Mouse (Mus musculus) CD8-positive naive resting alpha-beta T cell, adult 57 days (primary cell): ENCODE results near the gene Rtbdn. TPM values are rescaled to one million over a fixed set of nuclear protein-coding genes. Genes with fewer than 3 reads are reported as not detected.

Experiments
- total RNA-seq: library from RNA; stranded (reverse); gene quantifications from one replicate; pipeline ENCODE4 v1.2.4, GENCODE M21; 2023

Rtbdn gene
- total RNA-seq, result not detected

DNA sequence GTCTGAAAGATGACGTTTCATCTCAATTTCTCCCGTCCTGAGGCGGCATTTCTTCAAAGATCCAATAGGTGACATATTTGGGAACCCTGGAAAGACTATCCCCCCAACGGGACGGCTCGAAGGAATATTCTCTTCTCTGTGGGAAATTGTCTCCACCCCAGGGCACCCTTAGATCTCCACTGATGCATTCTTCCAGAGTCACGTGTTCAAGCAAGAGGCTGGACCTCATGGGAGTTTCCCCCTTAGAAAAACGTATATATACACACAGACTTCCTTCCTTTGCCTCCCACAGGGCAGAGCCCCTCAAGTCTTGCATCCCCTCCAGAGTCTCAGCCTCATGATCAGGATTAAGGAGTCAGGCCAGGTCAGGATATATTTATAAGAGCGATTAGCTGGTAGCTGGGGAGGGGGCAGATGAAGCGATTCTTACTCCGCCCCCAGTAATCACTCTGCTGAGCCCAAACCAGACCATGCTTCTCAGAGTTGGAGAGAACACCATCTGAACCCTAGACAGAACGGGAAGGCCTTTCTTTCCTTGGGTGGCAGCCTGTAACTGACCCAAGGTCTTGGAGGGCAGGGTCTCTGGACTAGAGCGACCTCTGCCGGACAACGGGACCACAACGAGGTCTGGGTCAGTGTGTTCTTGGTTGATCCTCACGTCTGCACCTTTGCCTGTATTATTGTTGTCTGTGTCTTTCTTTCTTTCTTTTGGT lies at the start of gene Rtbdn:
TSS of gene Rtbdn (plus strand) at position 464 of the 713 bp plus-strand sequence.

DNA sequence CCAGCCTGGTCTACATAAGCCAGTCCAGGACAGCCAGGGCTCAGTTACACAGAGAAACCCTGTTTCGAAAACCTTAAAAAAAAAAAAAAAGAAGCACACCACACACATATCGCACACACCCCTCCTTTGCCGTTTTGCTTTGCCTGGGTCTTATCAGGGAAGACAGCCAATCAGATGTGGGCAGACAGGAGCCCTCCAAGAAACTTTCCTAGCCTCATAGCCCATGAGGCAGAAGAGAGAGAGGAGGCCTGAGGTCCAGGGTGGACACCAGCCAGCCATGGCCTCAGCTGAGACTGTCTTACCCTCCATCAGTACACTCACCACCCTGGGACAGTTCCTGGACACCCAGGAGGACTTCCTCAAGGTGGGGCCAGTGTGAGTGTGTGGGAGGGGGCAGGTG lies 45.0 kb upstream of the Rtbdn start, which contains the start of gene Klf1:
TSS of gene Klf1 (plus strand) at position 177 of the 400 bp plus-strand sequence.

DNA sequence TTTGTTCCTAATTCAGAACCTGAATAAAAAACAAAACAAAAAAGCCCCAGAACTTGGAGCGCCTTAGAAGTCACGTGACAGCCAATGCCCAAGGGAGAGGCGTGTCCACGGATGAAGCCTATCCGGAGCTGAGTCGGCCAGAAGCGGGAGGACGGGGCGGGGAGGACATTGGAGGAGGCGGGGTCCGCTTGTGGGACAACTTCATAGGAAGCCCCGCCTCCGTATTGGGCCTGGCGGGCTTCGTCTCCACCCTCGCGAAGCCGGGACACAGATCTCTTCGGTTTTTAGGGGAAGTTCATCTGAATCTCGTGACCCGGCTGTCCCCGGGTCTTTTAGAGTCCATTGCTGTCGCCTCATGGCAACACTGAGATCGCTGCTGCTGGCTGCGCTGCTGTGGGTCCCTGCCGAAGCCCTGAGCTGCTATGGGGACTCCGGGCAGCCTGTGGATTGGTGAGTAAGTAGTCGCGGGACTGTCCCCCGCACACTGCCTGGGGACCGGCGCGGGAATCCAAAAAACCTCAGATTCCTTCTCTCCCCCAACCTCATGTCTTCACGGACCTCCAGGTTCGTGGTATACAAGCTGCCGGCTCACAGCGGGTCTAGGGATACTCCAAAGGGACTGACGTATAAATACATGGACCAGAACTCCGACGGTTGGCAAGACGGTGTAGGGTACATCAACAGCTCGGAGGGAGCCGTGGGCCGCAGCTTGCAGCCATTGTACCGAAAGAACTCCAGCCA lies 38.2 kb upstream of the Rtbdn start, which contains the start of gene Dnase2a:
TSS of gene Dnase2a (plus strand) at position 140 of the 741 bp plus-strand sequence.

DNA sequence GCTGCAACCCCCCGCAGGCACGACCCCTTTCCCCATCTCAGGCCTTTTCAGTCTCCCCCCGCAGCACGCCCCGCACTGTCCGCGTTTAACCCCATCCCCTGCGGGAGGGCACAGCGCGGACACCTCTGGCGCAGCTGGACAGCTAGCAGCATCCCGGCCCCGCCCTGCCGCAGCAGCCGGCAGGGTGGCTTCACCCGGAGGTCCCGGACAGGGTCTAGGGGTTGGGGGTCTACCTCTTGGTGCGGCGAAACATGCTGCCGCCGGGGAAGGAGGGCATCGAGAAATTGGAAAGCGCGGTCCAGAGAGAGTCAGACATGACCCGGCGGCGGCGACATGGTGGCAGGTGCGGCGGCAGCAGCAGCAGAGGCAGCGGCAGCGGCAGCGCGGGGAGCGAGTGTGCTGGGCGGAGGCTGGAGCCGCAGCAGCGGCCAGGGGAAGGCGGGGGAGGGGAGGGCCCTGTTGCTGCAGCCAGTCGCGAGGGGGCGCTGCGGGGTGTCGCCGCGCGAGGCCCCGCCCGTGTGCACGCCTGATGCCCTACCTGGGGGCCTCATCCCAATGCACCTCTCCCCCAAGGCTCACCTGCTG lies 9.7 kb upstream of the Rtbdn start, which contains the start of gene Mast1:
TSS of gene Mast1 (minus strand) at position 398 of the 585 bp plus-strand sequence.

DNA sequence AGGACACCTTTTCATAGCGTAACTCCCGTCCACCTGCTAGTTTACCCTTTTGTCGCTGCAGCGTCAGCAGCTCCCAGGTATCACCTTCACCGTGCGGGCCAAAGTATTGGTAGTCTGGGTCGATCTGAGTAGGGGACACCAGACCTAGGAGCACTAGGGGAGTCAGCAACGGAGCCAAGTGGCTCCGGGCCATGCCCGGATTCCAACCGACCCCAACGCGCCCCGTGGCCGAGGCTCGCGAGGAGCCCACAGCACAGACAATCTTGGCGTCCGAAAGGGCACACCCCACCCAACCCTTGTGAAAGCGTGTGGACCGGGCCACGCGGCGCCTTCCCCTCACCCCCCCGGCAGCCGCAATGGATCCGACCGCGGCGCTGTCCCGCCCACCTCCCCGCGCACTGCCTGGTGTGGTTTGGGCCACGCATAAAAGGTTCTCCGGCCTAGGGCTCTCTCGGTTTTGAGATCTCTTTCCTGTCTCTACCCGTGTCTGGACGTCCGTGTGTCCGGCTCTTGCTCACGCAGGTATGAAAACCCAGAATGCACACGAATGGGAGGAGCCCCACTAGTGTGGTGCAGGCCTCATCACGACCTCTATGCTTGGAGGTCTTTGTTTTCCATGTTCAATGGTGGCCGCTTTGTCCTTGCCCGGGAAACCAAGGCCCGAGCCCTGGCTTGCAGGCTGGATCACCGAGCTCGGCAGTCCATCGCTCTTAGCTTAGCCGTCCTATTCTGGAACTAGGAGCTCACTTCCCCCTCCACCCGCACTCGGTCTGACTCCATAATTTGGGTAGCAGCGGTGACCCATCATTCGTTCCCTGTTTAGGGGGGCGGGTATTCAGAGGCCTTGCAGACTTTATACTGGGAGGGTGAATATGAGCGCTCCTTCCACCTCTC lies 22.7 kb downstream of the Rtbdn start, which contains the start of the genes Gm49661, Prdx2 and Rnaseh2a:
TSS of gene Gm49661 (minus strand) at position 193 of the 894 bp plus-strand sequence.
TSS of gene Prdx2 (plus strand) at position 347 of the 894 bp plus-strand sequence.
TSS of gene Rnaseh2a (minus strand) at position 527 of the 894 bp plus-strand sequence.

DNA sequence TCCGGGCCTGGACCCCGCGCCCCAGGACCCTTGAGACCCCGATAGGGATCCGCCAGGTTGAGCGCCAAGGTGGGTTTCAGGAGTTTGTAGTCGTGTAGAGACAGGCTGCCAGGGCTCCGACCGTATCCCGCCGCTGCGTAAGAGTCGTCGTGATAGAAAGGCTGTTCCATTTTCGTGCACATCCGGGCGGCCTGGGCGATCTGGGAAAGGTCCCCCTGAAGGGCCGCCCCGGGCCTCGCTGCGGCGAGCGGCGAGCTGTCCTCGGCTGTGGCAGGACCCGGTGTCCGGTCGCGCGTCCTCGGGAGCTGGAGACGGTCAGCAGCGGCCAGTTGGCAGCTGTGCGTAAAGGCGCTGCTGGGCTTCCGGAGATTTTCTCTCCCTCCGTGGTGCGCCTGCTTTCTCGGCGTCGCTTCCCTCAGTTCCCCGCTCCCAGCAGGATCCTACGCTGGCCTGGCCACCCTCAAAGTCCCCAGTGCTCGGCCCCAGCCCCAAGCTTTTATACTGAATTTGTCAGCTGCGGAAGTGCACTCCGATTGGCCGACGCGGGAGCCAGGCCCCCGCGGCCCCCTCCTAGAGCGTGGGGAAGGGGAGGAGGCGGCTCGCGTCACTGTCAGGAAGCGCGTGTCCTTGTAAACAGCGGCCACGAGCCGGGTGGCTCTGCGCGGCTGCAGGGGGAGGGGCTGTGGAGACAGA lies 31.6 kb downstream of the Rtbdn start, which contains the start of gene Junb:
TSS of gene Junb (minus strand) at position 471 of the 693 bp plus-strand sequence.

DNA sequence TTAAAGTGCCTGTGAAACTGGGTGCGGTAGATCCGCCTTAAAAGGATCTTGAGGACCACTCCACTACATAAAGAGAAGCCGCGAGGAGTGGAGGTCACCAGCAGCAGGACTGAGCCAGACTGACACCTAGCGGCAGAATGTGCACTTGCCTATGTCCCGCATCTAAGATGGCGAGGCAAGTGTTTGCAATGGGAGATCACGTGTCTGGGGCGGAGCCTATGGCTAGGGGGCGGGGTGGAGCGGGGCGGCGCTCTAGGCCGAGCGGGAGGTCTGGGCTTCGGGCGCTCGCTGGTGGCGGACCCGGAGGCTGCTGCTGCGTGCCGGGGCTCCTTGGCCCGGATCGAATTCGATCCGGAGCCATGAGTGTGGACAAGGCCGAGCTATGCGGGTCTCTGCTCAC lies 43.6 kb downstream of the Rtbdn start, which contains the start of gene Hook2:
TSS of gene Hook2 (plus strand) at position 255 of the 400 bp plus-strand sequence.

Other genes with a start within 250 kb of the Rtbdn start
- 5.6 TPM for gene Lyl1, start 245.5 kb upstream of the Rtbdn start, total RNA-seq
- gene G430095P16Rik, start 224.0 kb upstream of the Rtbdn start, total RNA-seq, result 9.3 TPM
- gene Nfix, start 146.6 kb upstream of the Rtbdn start, total RNA-seq, result 5.2 TPM
- gene Dand5, start 124.2 kb upstream of the Rtbdn start, total RNA-seq, result 4.1 TPM
- gene Gadd45gip1, start 115.5 kb upstream of the Rtbdn start, total RNA-seq, result 18.2 TPM
- 63.9 TPM for gene Rad23a, start 106.3 kb upstream of the Rtbdn start, total RNA-seq
- 412 TPM for gene Calr, start 100.1 kb upstream of the Rtbdn start, total RNA-seq
- gene Farsa, start 90.0 kb upstream of the Rtbdn start, total RNA-seq, result 72.0 TPM
- gene Syce2, start 74.9 kb upstream of the Rtbdn start, total RNA-seq, result 2.4 TPM
- gene Gcdh, start 53.1 kb upstream of the Rtbdn start, total RNA-seq, result 26.5 TPM
- gene Klf1, start 45.1 kb upstream of the Rtbdn start, total RNA-seq, result not detected
- 10.5 TPM for gene Dnase2a, start 38.4 kb upstream of the Rtbdn start, total RNA-seq
- gene Mast1, start 9.6 kb upstream of the Rtbdn start, total RNA-seq, result 0.09 TPM
- not detected for gene Gm49661, start 22.4 kb downstream of the Rtbdn start, total RNA-seq
- 33.6 TPM for gene Prdx2, start 22.6 kb downstream of the Rtbdn start, total RNA-seq
- gene Rnaseh2a, start 22.8 kb downstream of the Rtbdn start, total RNA-seq, result 47.9 TPM
- 1,294 TPM for gene Junb, start 31.7 kb downstream of the Rtbdn start, total RNA-seq
- 4.6 TPM for gene Hook2, start 43.6 kb downstream of the Rtbdn start, total RNA-seq
- not detected for gene Best2, start 67.5 kb downstream of the Rtbdn start, total RNA-seq
- gene Asna1, start 78.3 kb downstream of the Rtbdn start, total RNA-seq, result 64.1 TPM
- 173 TPM for gene Trir, start 79.8 kb downstream of the Rtbdn start, total RNA-seq
- gene Tnpo2, start 89.9 kb downstream of the Rtbdn start, total RNA-seq, result 75.7 TPM
- 7.7 TPM for gene Fbxw9, start 113.1 kb downstream of the Rtbdn start, total RNA-seq
- not detected for gene Gm5741, start 121.0 kb downstream of the Rtbdn start, total RNA-seq
- 88.6 TPM for gene Dhps, start 124.8 kb downstream of the Rtbdn start, total RNA-seq
- 52.7 TPM for gene Wdr83os, start 133.7 kb downstream of the Rtbdn start, total RNA-seq
- gene Wdr83, start 134.3 kb downstream of the Rtbdn start, total RNA-seq, result 13.4 TPM
- 94.9 TPM for gene Man2b1, start 136.3 kb downstream of the Rtbdn start, total RNA-seq
- gene Zfp791, start 176.1 kb downstream of the Rtbdn start, total RNA-seq, result not detected
- gene Cks1brt, start 204.9 kb downstream of the Rtbdn start, total RNA-seq, result not detected